Mouse (Mus musculus) intestine, embryonic 15.5 days (tissue): ENCODE data around the gene Runx2. TPM values are rescaled to one million over a fixed set of nuclear protein-coding genes. Genes with fewer than 3 reads are reported as not detected.

Experiments
- ATAC-seq: fragments of 200-750 bp; cut with Nextera tagmentation; 2 replicates; pipeline ENCODE4 v1.8.0; 2017; ENCODE audit warnings: moderate TSS enrichment, moderate library complexity
- H3K27ac ChIP-seq: fragments of 300-500 bp; sonication (generic); 2 replicates; pipeline ENCODE4 v1.5.1; 2015; ENCODE audit warnings: mild to moderate bottlenecking, inconsistent platforms
- H3K27me3 ChIP-seq: fragments of 300-500 bp; sonication (generic); replicated peaks from 2 replicates; pipeline ENCODE4 v1.6.1; 2015; ENCODE audit warnings: inconsistent platforms
- H3K36me3 ChIP-seq: fragments of 300-500 bp; sonication (generic); 2 replicates; pipeline ENCODE4 v1.6.1; 2015; ENCODE audit warnings: inconsistent platforms
- H3K4me1 ChIP-seq: fragments of 300-500 bp; sonication (generic); replicated peaks from 2 replicates; pipeline ENCODE4 v1.6.1; 2015; ENCODE audit warnings: inconsistent platforms
- H3K4me2 ChIP-seq: fragments of 300-500 bp; sonication (generic); replicated peaks from 2 replicates; pipeline ENCODE4 v1.6.1; 2015; ENCODE audit warnings: mild to moderate bottlenecking, inconsistent platforms
- H3K4me3 ChIP-seq: fragments of 300-500 bp; sonication (generic); replicated peaks from 2 replicates; pipeline ENCODE4 v1.5.1; 2015; ENCODE audit warnings: inconsistent platforms
- H3K9ac ChIP-seq: fragments of 300-500 bp; sonication (generic); 2 replicates; pipeline ENCODE4 v1.6.1; 2015; ENCODE audit warnings: inconsistent platforms
- H3K9me3 ChIP-seq: fragments of 300-500 bp; sonication (generic); 2 replicates; pipeline ENCODE4 v1.6.1; 2016; ENCODE audit warnings: inconsistent platforms
- WGBS: fragments of 180-500 bp; shearing (Covaris S2); methylation state at CpG from one replicate; pipeline ENCODE4 v1.1.7; 2015; 5-methylcytosine and 5-hydroxymethylcytosine counted together
- polyA plus RNA-seq: library from polyadenylated mRNA; unstranded; fragments of >200 nt; fragmentation: Nextera tagmentation; extraction: Ambion mirVana; gene quantifications from 2 replicates; pipeline ENCODE4 v1.2.1, GENCODE M21; 2015

The Runx2 gene
- polyA plus RNA-seq, 1 experiment from 2014 or later: 1.2 TPM

- H3K36me3 ChIP-seq: no peaks in the 10 kb centered on the region
- H3K4me3 ChIP-seq: no peak overlapping the region
- H3K27ac ChIP-seq: no peak overlapping the region
- H3K9me3 ChIP-seq: no peaks in the 10 kb centered on the region
- no peak for ATAC-seq
- H3K27me3 ChIP-seq: no peaks in the 10 kb centered on the region
- H3K4me1 ChIP-seq: no peaks in the 10 kb centered on the region
- no peak overlapping the region for H3K9ac ChIP-seq
- H3K4me2 ChIP-seq: no peak overlapping the region
- WGBS: 86% methylated on average over 6 of the region's 6 CpGs
Observed at GRCm38 (mm10) chr17:44643260-44643659, 171.3 kb downstream of the Runx2 start.

GRCm38 (mm10) chr17:44642126-44642525 lies 172.5 kb downstream of the Runx2 start:
- no peaks in the 10 kb centered on the region for H3K36me3 ChIP-seq
- H3K9ac ChIP-seq: no peak overlapping the region
- ATAC-seq: no peak
- no peaks in the 10 kb centered on the region for H3K4me1 ChIP-seq
- WGBS: 72% methylated on average over 4 of the region's 4 CpGs
- H3K27ac ChIP-seq: no peak overlapping the region
- H3K27me3 ChIP-seq: no peaks in the 10 kb centered on the region
- H3K4me2 ChIP-seq: no peak overlapping the region
- H3K4me3 ChIP-seq: no peak overlapping the region
- no peaks in the 10 kb centered on the region for H3K9me3 ChIP-seq

- Histone ChIP-seq H3K27me3 (no peaks in the 10 kb centered on the region), H3K4me1 (no peaks in the 10 kb centered on the region), H3K36me3 (no peaks in the 10 kb centered on the region), H3K9ac (no peak overlapping the region), H3K4me2 (no peak overlapping the region), H3K9me3 (no peaks in the 10 kb centered on the region), H3K4me3 (no peak overlapping the region), H3K27ac (no peak overlapping the region)
- no peak for ATAC-seq
- WGBS: 63% methylated on average over 3 of the region's 3 CpGs
Observed at GRCm38 (mm10) chr17:44640910-44641309, 173.7 kb downstream of the Runx2 start.

GRCm38 (mm10) chr17:44639446-44639845 lies 175.2 kb downstream of the Runx2 start:
- ATAC-seq: no peak

GRCm38 (mm10) chr17:44637181-44637880 lies 177.3 kb downstream of the Runx2 start:
- Histone ChIP-seq H3K4me3 (no peak overlapping the region), H3K9ac (no peak overlapping the region), H3K36me3 (no peaks in the 10 kb centered on the region), H3K9me3 (no peaks in the 10 kb centered on the region), H3K4me2 (no peak overlapping the region), H3K4me1 (no peaks in the 10 kb centered on the region), H3K27ac (no peak overlapping the region), H3K27me3 (no peaks in the 10 kb centered on the region)
- WGBS: 57% methylated on average over 10 of the region's 10 CpGs
- no peak for ATAC-seq

More at GRCm38 (mm10) chr17:44639446-44639845, 175.2 kb downstream of the Runx2 start:
- Histone ChIP-seq H3K9me3 (no peaks in the 10 kb centered on the region), H3K4me1 (no peaks in the 10 kb centered on the region), H3K27ac (no peak overlapping the region), H3K4me2 (no peak overlapping the region), H3K9ac (no peak overlapping the region), H3K4me3 (no peak overlapping the region), H3K36me3 (no peaks in the 10 kb centered on the region), H3K27me3 (no peaks in the 10 kb centered on the region)
- WGBS: 90% methylated on average over 14 of the region's 14 CpGs

- ATAC-seq: no peak
Observed at GRCm38 (mm10) chr17:44634486-44634885, 180.1 kb downstream of the Runx2 start.

GRCm38 (mm10) chr17:44633607-44634415 lies 180.8 kb downstream of the Runx2 start:
- Histone ChIP-seq H3K4me1 (no peaks in the 10 kb centered on the region), H3K4me3 (no peak overlapping the region), H3K27ac (no peak overlapping the region), H3K27me3 (no peaks in the 10 kb centered on the region), H3K9me3 (no peaks in the 10 kb centered on the region), H3K36me3 (no peaks in the 10 kb centered on the region), H3K4me2 (no peak overlapping the region), H3K9ac (no peak overlapping the region)
- WGBS: 79% methylated on average over 14 of the region's 14 CpGs
- no peak for ATAC-seq

More at GRCm38 (mm10) chr17:44634486-44634885, 180.1 kb downstream of the Runx2 start:
- H3K4me3 ChIP-seq: no peak overlapping the region
- H3K4me1 ChIP-seq: no peaks in the 10 kb centered on the region
- no peaks in the 10 kb centered on the region for H3K27me3 ChIP-seq
- WGBS: 87% methylated on average over 5 of the region's 5 CpGs
- no peak overlapping the region for H3K27ac ChIP-seq
- no peak overlapping the region for H3K9ac ChIP-seq
- no peak overlapping the region for H3K4me2 ChIP-seq
- H3K36me3 ChIP-seq: no peaks in the 10 kb centered on the region
- H3K9me3 ChIP-seq: no peaks in the 10 kb centered on the region

GRCm38 (mm10) chr17:44632941-44633340 lies 181.7 kb downstream of the Runx2 start:
- Histone ChIP-seq H3K36me3 (no peaks in the 10 kb centered on the region), H3K27ac (no peak overlapping the region), H3K9ac (no peak overlapping the region), H3K9me3 (no peaks in the 10 kb centered on the region), H3K27me3 (no peaks in the 10 kb centered on the region), H3K4me1 (no peaks in the 10 kb centered on the region), H3K4me3 (no peak overlapping the region), H3K4me2 (no peak overlapping the region)
- WGBS: 100% methylated on average over 2 of the region's 2 CpGs
- no peak for ATAC-seq

GRCm38 (mm10) chr17:44632292-44632691 lies 182.3 kb downstream of the Runx2 start:
- H3K9ac ChIP-seq: no peak overlapping the region
- no peaks in the 10 kb centered on the region for H3K4me1 ChIP-seq
- WGBS: 67% methylated on average over 4 of the region's 4 CpGs
- H3K9me3 ChIP-seq: no peaks in the 10 kb centered on the region
- H3K27ac ChIP-seq: no peak overlapping the region
- H3K27me3 ChIP-seq: no peaks in the 10 kb centered on the region
- no peak for ATAC-seq
- H3K4me3 ChIP-seq: no peak overlapping the region
- H3K4me2 ChIP-seq: no peak overlapping the region
- H3K36me3 ChIP-seq: no peaks in the 10 kb centered on the region

GRCm38 (mm10) chr17:44631577-44631976 lies 183.0 kb downstream of the Runx2 start:
- H3K9me3 ChIP-seq: no peaks in the 10 kb centered on the region
- WGBS: 86% methylated on average over 4 of the region's 4 CpGs
- no peak overlapping the region for H3K27ac ChIP-seq
- no peak overlapping the region for H3K4me2 ChIP-seq
- ATAC-seq: no peak
- no peaks in the 10 kb centered on the region for H3K4me1 ChIP-seq
- H3K36me3 ChIP-seq: no peaks in the 10 kb centered on the region
- H3K4me3 ChIP-seq: no peak overlapping the region
- H3K27me3 ChIP-seq: no peaks in the 10 kb centered on the region
- no peak overlapping the region for H3K9ac ChIP-seq

- no peak overlapping the region for H3K9ac ChIP-seq
- no peak overlapping the region for H3K4me2 ChIP-seq
- H3K36me3 ChIP-seq: no peaks in the 10 kb centered on the region
- H3K27me3 ChIP-seq: no peaks in the 10 kb centered on the region
- no peaks in the 10 kb centered on the region for H3K4me1 ChIP-seq
- ATAC-seq: no peak
- H3K27ac ChIP-seq: no peak overlapping the region
- 90% methylated on average over 6 of the region's 6 CpGs for WGBS
- no peak overlapping the region for H3K4me3 ChIP-seq
- H3K9me3 ChIP-seq: no peaks in the 10 kb centered on the region
Observed at GRCm38 (mm10) chr17:44627317-44627716, 187.3 kb downstream of the Runx2 start.

GRCm38 (mm10) chr17:44623707-44624106 lies 190.9 kb downstream of the Runx2 start:
- Histone ChIP-seq H3K4me2 (no peak overlapping the region), H3K9me3 (no peaks in the 10 kb centered on the region), H3K27ac (no peak overlapping the region), H3K9ac (no peak overlapping the region), H3K4me1 (no peaks in the 10 kb centered on the region), H3K36me3 (no peaks in the 10 kb centered on the region), H3K4me3 (no peak overlapping the region), H3K27me3 (no peaks in the 10 kb centered on the region)
- no peak for ATAC-seq
- WGBS: 35% methylated on average over 2 of the region's 2 CpGs

- no peak overlapping the region for H3K4me2 ChIP-seq
- H3K27me3 ChIP-seq: no peaks in the 10 kb centered on the region
- ATAC-seq: no peak
- H3K27ac ChIP-seq: no peak overlapping the region
- H3K9me3 ChIP-seq: no peaks in the 10 kb centered on the region
- H3K4me3 ChIP-seq: no peak overlapping the region
- no peak overlapping the region for H3K9ac ChIP-seq
- no peaks in the 10 kb centered on the region for H3K4me1 ChIP-seq
- 66% methylated on average over 8 of the region's 8 CpGs for WGBS
- no peaks in the 10 kb centered on the region for H3K36me3 ChIP-seq
Observed at GRCm38 (mm10) chr17:44623271-44623670, 191.3 kb downstream of the Runx2 start.
